Mouse (Mus musculus): ENCODE measurements at regions not wholly inside any gene's neighbourhood (a gene's known extent, or its start where the extent isn't known, plus 50 kb on each side); places are given as distances from the start of the nearest gene placed in this dataset.

DNA sequence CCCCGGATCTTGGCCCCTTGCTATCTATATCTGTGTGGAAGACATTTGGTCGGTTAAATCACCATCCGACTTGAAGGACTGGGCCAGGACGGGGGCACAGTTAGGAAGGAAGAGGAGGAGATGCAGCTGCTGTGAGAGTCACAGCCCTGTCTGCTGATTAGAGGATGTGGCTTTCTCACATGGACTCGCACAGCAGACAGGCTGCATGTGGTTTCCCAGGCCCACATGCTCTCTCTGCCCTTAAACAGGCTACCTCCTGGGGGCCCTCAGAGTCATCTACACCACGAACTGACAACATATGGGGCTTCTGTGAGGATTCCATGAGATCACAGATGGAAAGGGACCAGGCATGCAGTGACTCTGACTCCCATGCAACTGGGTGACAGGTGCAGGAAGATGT lies 62.9 kb upstream of the Sv2b start:
- no peaks in the 10 kb centered on the region for H3K36me3 ChIP-seq (ENCODE audit: control insufficient read depth, insufficient read depth, low read length)
- no peak overlapping the region for H3K9ac ChIP-seq (replicated peaks; ENCODE audit: low read depth, low read length)
- ATAC-seq (ENCODE audit: insufficient number of reproducible peaks, insufficient read depth, low FRiP score, low read depth), result no peak
- no peaks in the 10 kb centered on the region for H3K27me3 ChIP-seq (ENCODE audit: control insufficient read depth, insufficient read depth, low read length)
- WGBS, result 45% methylated on average over 6 of the region's 6 CpGs
- 0 out of 2 replicates have a peak, but pooled peaks cover 7% of the 10 kb centered on the region for H3K4me1 ChIP-seq (ENCODE audit: control insufficient read depth, insufficient read depth, low read length)
- H3K4me2 ChIP-seq (replicated peaks; ENCODE audit: low read depth, low read length), result no peak overlapping the region
- H3K9me3 ChIP-seq (ENCODE audit: control insufficient read depth, low read depth, low read length), result no peaks in the 10 kb centered on the region
- no peak overlapping the region for H3K27ac ChIP-seq (ENCODE audit: low read length)
- no peak overlapping the region for H3K4me3 ChIP-seq (ENCODE audit: low read depth, low read length)

- WGBS, result 44% methylated on average over 10 of the region's 10 CpGs
- ATAC-seq (ENCODE audit: insufficient number of reproducible peaks, insufficient read depth, low FRiP score, low read depth), result no peak
- H3K4me3 ChIP-seq (ENCODE audit: low read depth, low read length), result no peak overlapping the region
Observed at GRCm38 (mm10) chr7:75372892-75373444, 63.9 kb upstream of the Sv2b start.

GRCm38 (mm10) chr7:75374506-75374905 lies 65.4 kb upstream of the Sv2b start:
- no peaks in the 10 kb centered on the region for H3K9me3 ChIP-seq (ENCODE audit: control insufficient read depth, low read depth, low read length)
- H3K4me3 ChIP-seq (ENCODE audit: low read depth, low read length), result no peak overlapping the region
- 71% methylated on average over 6 of the region's 6 CpGs for WGBS
- ATAC-seq (ENCODE audit: insufficient number of reproducible peaks, insufficient read depth, low FRiP score, low read depth), result no peak
- H3K27ac ChIP-seq (ENCODE audit: low read length), result no peak overlapping the region
- H3K9ac ChIP-seq (replicated peaks; ENCODE audit: low read depth, low read length), result no peak overlapping the region
- H3K36me3 ChIP-seq (ENCODE audit: control insufficient read depth, insufficient read depth, low read length), result no peaks in the 10 kb centered on the region
- no peaks in the 10 kb centered on the region for H3K27me3 ChIP-seq (ENCODE audit: control insufficient read depth, insufficient read depth, low read length)
- no peak overlapping the region for H3K4me2 ChIP-seq (replicated peaks; ENCODE audit: low read depth, low read length)
- 0 out of 2 replicates have a peak, but pooled peaks cover 7% of the 10 kb centered on the region for H3K4me1 ChIP-seq (ENCODE audit: control insufficient read depth, insufficient read depth, low read length)

More at GRCm38 (mm10) chr7:75372892-75373444, 63.9 kb upstream of the Sv2b start:
- H3K36me3 ChIP-seq (ENCODE audit: control insufficient read depth, insufficient read depth, low read length), result no peaks in the 10 kb centered on the region
- no peak overlapping the region for H3K9ac ChIP-seq (replicated peaks; ENCODE audit: low read depth, low read length)
- H3K27ac ChIP-seq (ENCODE audit: low read length), result no peak overlapping the region
- no peaks in the 10 kb centered on the region for H3K9me3 ChIP-seq (ENCODE audit: control insufficient read depth, low read depth, low read length)
- H3K27me3 ChIP-seq (ENCODE audit: control insufficient read depth, insufficient read depth, low read length), result no peaks in the 10 kb centered on the region
- H3K4me1 ChIP-seq (ENCODE audit: control insufficient read depth, insufficient read depth, low read length), result 0 out of 2 replicates have a peak, but pooled peaks cover 7% of the 10 kb centered on the region
- no peak overlapping the region for H3K4me2 ChIP-seq (replicated peaks; ENCODE audit: low read depth, low read length)

DNA sequence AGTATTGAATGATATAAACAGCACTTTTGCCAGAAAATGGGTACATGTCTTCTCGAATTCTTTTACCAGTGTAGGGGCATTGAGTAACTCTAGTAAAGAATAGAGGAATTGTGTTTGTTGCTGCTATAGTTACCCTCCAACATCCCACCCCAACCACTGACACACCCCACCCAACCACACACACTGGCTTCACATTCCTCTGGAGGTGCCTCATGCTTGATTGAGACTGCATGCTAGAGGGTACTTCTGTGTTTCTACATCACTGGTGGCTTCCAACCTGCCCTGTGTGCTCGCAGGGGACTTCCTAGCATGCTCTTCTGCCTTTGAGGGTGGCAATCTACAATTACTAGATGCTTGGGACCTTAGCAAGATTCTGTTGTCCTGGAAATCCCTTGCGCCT lies 70.5 kb upstream of the Sv2b start:
- ATAC-seq (ENCODE audit: insufficient number of reproducible peaks, insufficient read depth, low FRiP score, low read depth), result no peak
- Histone ChIP-seq H3K36me3 (ENCODE audit: control insufficient read depth, insufficient read depth, low read length) (no peaks in the 10 kb centered on the region), H3K9ac (replicated peaks; ENCODE audit: low read depth, low read length) (no peak overlapping the region), H3K9me3 (ENCODE audit: control insufficient read depth, low read depth, low read length) (no peaks in the 10 kb centered on the region), H3K27me3 (ENCODE audit: control insufficient read depth, insufficient read depth, low read length) (no peaks in the 10 kb centered on the region), H3K4me1 (ENCODE audit: control insufficient read depth, insufficient read depth, low read length) (no peaks in the 10 kb centered on the region), H3K4me3 (ENCODE audit: low read depth, low read length) (no peak overlapping the region), H3K4me2 (replicated peaks; ENCODE audit: low read depth, low read length) (no peak overlapping the region), H3K27ac (ENCODE audit: low read length) (no peak overlapping the region)
- 78% methylated on average over 3 of the region's 3 CpGs for WGBS

DNA sequence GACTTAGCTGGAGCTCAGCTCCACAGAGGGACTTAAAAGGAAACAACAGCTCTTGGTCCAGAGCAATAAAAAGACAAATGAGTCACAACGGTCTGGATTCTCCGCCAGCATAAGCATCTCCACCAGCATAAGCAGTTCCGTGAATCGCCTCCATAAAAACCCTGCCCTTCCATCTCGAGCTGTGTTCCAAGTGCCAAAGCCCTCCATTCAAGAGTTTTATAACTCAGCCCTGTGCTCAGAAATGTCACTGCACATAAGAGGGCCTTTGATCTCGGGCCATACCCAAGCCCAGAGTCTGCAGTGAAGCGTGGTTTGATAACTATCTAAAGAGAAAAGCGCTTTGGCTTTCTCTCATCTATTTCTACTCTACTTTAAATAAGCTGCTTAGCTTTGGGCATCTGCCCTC lies 70.8 kb upstream of the Akap13 start:
- Histone ChIP-seq H3K36me3 (ENCODE audit: control insufficient read depth, insufficient read depth, low read length) (no peaks in the 10 kb centered on the region), H3K9me3 (ENCODE audit: control insufficient read depth, low read depth, low read length) (no peaks in the 10 kb centered on the region), H3K4me1 (ENCODE audit: control insufficient read depth, insufficient read depth, low read length) (no peaks in the 10 kb centered on the region), H3K4me3 (ENCODE audit: low read depth, low read length) (no peak overlapping the region), H3K4me2 (replicated peaks; ENCODE audit: low read depth, low read length) (no peak overlapping the region), H3K9ac (replicated peaks; ENCODE audit: low read depth, low read length) (no peak overlapping the region), H3K27me3 (ENCODE audit: control insufficient read depth, insufficient read depth, low read length) (no peaks in the 10 kb centered on the region), H3K27ac (ENCODE audit: low read length) (no peak overlapping the region)
- 46% methylated on average over 8 of the region's 8 CpGs for WGBS
- no peak for ATAC-seq (ENCODE audit: insufficient number of reproducible peaks, insufficient read depth, low FRiP score, low read depth)

GRCm38 (mm10) chr7:75387033-75387432 lies 68.3 kb upstream of the Akap13 start:
- no peak for ATAC-seq (ENCODE audit: insufficient number of reproducible peaks, insufficient read depth, low FRiP score, low read depth)
- Histone ChIP-seq H3K9ac (replicated peaks; ENCODE audit: low read depth, low read length) (no peak overlapping the region), H3K9me3 (ENCODE audit: control insufficient read depth, low read depth, low read length) (no peaks in the 10 kb centered on the region), H3K36me3 (ENCODE audit: control insufficient read depth, insufficient read depth, low read length) (no peaks in the 10 kb centered on the region), H3K27ac (ENCODE audit: low read length) (no peak overlapping the region), H3K27me3 (ENCODE audit: control insufficient read depth, insufficient read depth, low read length) (no peaks in the 10 kb centered on the region), H3K4me3 (ENCODE audit: low read depth, low read length) (no peak overlapping the region), H3K4me1 (ENCODE audit: control insufficient read depth, insufficient read depth, low read length) (no peaks in the 10 kb centered on the region), H3K4me2 (replicated peaks; ENCODE audit: low read depth, low read length) (no peak overlapping the region)
- WGBS, result 74% methylated on average over 1 of the region's 1 CpGs

GRCm38 (mm10) chr7:75387821-75388431 lies 67.4 kb upstream of the Akap13 start:
- Histone ChIP-seq H3K9me3 (ENCODE audit: control insufficient read depth, low read depth, low read length) (no peaks in the 10 kb centered on the region), H3K9ac (replicated peaks; ENCODE audit: low read depth, low read length) (no peak overlapping the region), H3K4me1 (ENCODE audit: control insufficient read depth, insufficient read depth, low read length) (no peaks in the 10 kb centered on the region), H3K27ac (ENCODE audit: low read length) (no peak overlapping the region), H3K36me3 (ENCODE audit: control insufficient read depth, insufficient read depth, low read length) (no peaks in the 10 kb centered on the region), H3K4me2 (replicated peaks; ENCODE audit: low read depth, low read length) (no peak overlapping the region), H3K27me3 (ENCODE audit: control insufficient read depth, insufficient read depth, low read length) (no peaks in the 10 kb centered on the region), H3K4me3 (ENCODE audit: low read depth, low read length) (no peak overlapping the region)
- 74% methylated on average over 6 of the region's 6 CpGs for WGBS
- ATAC-seq (ENCODE audit: insufficient number of reproducible peaks, insufficient read depth, low FRiP score, low read depth), result no peak

DNA sequence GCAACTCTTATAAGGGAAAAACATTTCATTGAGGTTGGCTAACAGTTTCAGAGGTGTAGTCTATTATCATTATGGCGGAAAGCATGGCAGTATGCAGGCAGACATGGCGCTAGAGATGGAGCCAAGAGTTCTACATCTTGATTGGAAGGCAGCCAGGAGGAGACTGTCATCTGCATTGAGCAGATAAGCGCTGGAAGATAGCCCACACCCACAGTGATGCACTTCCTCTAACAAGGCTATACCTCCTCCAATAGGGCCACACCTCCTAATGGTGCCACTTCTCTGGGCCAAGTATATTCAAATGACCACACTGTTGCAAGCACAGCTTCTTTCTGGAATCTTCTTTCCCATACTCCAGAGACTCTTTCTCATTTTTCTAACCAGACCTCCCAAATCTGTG lies 65.2 kb upstream of the Akap13 start:
- H3K9me3 ChIP-seq (ENCODE audit: control insufficient read depth, low read depth, low read length), result no peaks in the 10 kb centered on the region
- 93% methylated on average over 3 of the region's 3 CpGs for WGBS

GRCm38 (mm10) chr7:75392783-75393182 lies 62.6 kb upstream of the Akap13 start:
- Histone ChIP-seq H3K9me3 (ENCODE audit: control insufficient read depth, low read depth, low read length) (no peaks in the 10 kb centered on the region), H3K4me3 (ENCODE audit: low read depth, low read length) (no peak overlapping the region), H3K36me3 (ENCODE audit: control insufficient read depth, insufficient read depth, low read length) (no peaks in the 10 kb centered on the region), H3K9ac (replicated peaks; ENCODE audit: low read depth, low read length) (no peak overlapping the region), H3K4me2 (replicated peaks; ENCODE audit: low read depth, low read length) (no peak overlapping the region), H3K27ac (ENCODE audit: low read length) (no peak overlapping the region), H3K4me1 (ENCODE audit: control insufficient read depth, insufficient read depth, low read length) (peaks cover 9% of the 10 kb centered on the region; the same call in 1 of the 2 replicates), H3K27me3 (ENCODE audit: control insufficient read depth, insufficient read depth, low read length) (no peaks in the 10 kb centered on the region)
- 30% methylated on average over 3 of the region's 3 CpGs for WGBS
- ATAC-seq (ENCODE audit: insufficient number of reproducible peaks, insufficient read depth, low FRiP score, low read depth), result no peak

More for the DNA sequence above, 65.2 kb upstream of the Akap13 start:
- no peaks in the 10 kb centered on the region for H3K36me3 ChIP-seq (ENCODE audit: control insufficient read depth, insufficient read depth, low read length)
- H3K9ac ChIP-seq (replicated peaks; ENCODE audit: low read depth, low read length), result no peak overlapping the region
- H3K27ac ChIP-seq (ENCODE audit: low read length), result no peak overlapping the region
- H3K4me3 ChIP-seq (ENCODE audit: low read depth, low read length), result no peak overlapping the region
- H3K4me1 ChIP-seq (ENCODE audit: control insufficient read depth, insufficient read depth, low read length), result 0 out of 2 replicates have a peak, but pooled peaks cover 2% of the 10 kb centered on the region
- H3K27me3 ChIP-seq (ENCODE audit: control insufficient read depth, insufficient read depth, low read length), result no peaks in the 10 kb centered on the region
- no peak overlapping the region for H3K4me2 ChIP-seq (replicated peaks; ENCODE audit: low read depth, low read length)
- no peak for ATAC-seq (ENCODE audit: insufficient number of reproducible peaks, insufficient read depth, low FRiP score, low read depth)

All from stomach, embryonic 14.5 days (tissue).